9 mouse cellular contexts compared by ENCODE assay signal in the genomic region with DNA sequence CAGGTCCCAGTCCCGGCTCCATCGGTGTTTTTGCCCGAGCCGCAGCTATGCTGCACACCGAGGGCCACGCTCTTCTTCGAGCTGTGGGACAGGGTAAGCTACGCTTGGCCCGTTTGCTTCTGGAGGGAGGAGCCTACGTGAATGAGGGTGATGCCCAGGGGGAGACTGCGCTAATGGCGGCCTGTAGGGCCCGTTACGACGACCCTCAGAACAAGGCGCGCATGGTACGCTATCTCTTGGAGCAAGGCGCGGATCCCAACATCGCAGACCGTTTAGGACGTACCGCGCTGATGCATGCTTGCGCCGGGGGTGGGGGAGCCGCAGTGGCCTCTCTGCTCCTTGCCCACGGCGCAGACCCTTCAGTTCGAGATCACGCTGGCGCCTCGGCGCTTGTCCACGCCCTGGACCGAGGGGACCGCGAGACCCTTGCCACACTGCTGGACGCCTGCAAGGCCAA. TPM values are rescaled to one million over a fixed set of nuclear protein-coding genes. Genes with fewer than 3 reads are reported as not detected.
DNase-seq lines count a peak whose midpoint lies in the region; ATAC-seq and TF ChIP-seq lines count a peak whose summit lies in the region.
"Had no signal": no experiment of that assay in that cellular context is flagged by ENCODE, and none has a peak within 500 bp of the region (broad histone marks: within the 10 kb centered on the region; RNA-seq: fewer than 3 reads in every experiment).

No protein-coding gene starts in this region.

- under 1% methylated on average over 40 of the region's 40 CpGs for WGBS in embryonic facial prominence, embryonic 12.5 days
- WGBS in hindbrain, embryonic 14.5 days, result under 1% methylated on average over 35 of the region's 40 CpGs
- WGBS in midbrain, embryonic 10.5 days, result under 1% methylated on average over 40 of the region's 40 CpGs

- peak overlapping the region; percentile 63 for H3K9ac ChIP-seq in embryonic facial prominence, embryonic 12.5 days
- peak overlapping the region; percentile 76 for H3K9ac ChIP-seq in hindbrain, embryonic 14.5 days

- no peak for TF ChIP-seq CTCF in testis, adult 2 months (IDR thresholded peaks at IDR 0.05; ENCODE audit: control insufficient read depth, insufficient read depth, insufficient replicate concordance, low read depth, low read length)

- H3K36me3 ChIP-seq in embryonic facial prominence, embryonic 12.5 days, result no peaks in the 10 kb centered on the region
- H3K36me3 ChIP-seq in hindbrain, embryonic 14.5 days (replicated peaks; ENCODE audit: control insufficient read depth, insufficient read depth), result no peaks in the 10 kb centered on the region
- no peaks in the 10 kb centered on the region for H3K36me3 ChIP-seq in midbrain, embryonic 10.5 days
- H3K36me3 ChIP-seq in testis, adult 2 months (ENCODE audit: control insufficient read depth, insufficient read depth, low read length), result no peaks in the 10 kb centered on the region

- peak overlapping the region; percentile 96 for H3K4me2 ChIP-seq in embryonic facial prominence, embryonic 12.5 days (replicated peaks)
- H3K4me2 ChIP-seq in hindbrain, embryonic 14.5 days (replicated peaks), result peak overlapping the region; percentile 92

- peaks cover 17% of the 10 kb centered on the region for H3K27me3 ChIP-seq in embryonic facial prominence, embryonic 12.5 days
- H3K27me3 ChIP-seq in hindbrain, embryonic 14.5 days (ENCODE audit: control insufficient read depth, insufficient read depth, low read length), result no peaks in the 10 kb centered on the region
- peaks cover 51% of the 10 kb centered on the region for H3K27me3 ChIP-seq in midbrain, embryonic 10.5 days (ENCODE audit: low read depth, poor library complexity, severe bottlenecking)
- no peaks in the 10 kb centered on the region for H3K27me3 ChIP-seq in testis, adult 2 months (ENCODE audit: control insufficient read depth, insufficient read depth, low read length)

- peaks cover 48% of the 10 kb centered on the region for H3K4me1 ChIP-seq in embryonic facial prominence, embryonic 12.5 days
- H3K4me1 ChIP-seq in hindbrain, embryonic 14.5 days (replicated peaks; ENCODE audit: control insufficient read depth, insufficient read depth, low read length), result peaks cover 47% of the 10 kb centered on the region
- peaks cover 84% of the 10 kb centered on the region for H3K4me1 ChIP-seq in midbrain, embryonic 10.5 days
- H3K4me1 ChIP-seq in testis, adult 2 months (ENCODE audit: control insufficient read depth, insufficient read depth, low read length), result peaks cover 27% of the 10 kb centered on the region

- no peak for ATAC-seq in embryonic facial prominence, embryonic 12.5 days (ENCODE audit: insufficient number of reproducible peaks, insufficient read depth, low FRiP score, low TSS enrichment)
- no peak for ATAC-seq in hindbrain, embryonic 14.5 days (ENCODE audit: low FRiP score)

- no peak for TF ChIP-seq POLR2A in testis, adult 2 months (IDR thresholded peaks at IDR 0.05; ENCODE audit: control insufficient read depth, low read depth, low read length)

- no peaks in the 10 kb centered on the region for H3K9me3 ChIP-seq in embryonic facial prominence, embryonic 12.5 days
- H3K9me3 ChIP-seq in hindbrain, embryonic 14.5 days (ENCODE audit: control insufficient read depth, low read length), result no peaks in the 10 kb centered on the region
- no peaks in the 10 kb centered on the region for H3K9me3 ChIP-seq in midbrain, embryonic 10.5 days (replicated peaks)

- peak overlapping the region; percentile 64; the same call in 1 of the 2 replicates for H3K27ac ChIP-seq in embryonic facial prominence, embryonic 12.5 days
- H3K27ac ChIP-seq in hindbrain, embryonic 14.5 days, result peak overlapping the region; percentile 27
- peak overlapping the region; percentile 89 for H3K27ac ChIP-seq in midbrain, embryonic 10.5 days (replicated peaks)
- H3K27ac ChIP-seq in testis, adult 2 months (ENCODE audit: control insufficient read depth, insufficient read depth, low read depth, low read length), result no peak overlapping the region

- peak; percentile 56 to 57 for DNase-seq in layer of hippocampus, postnatal 10 days (ENCODE audit: low spot score in 2 of 2)
- DNase-seq in layer of hippocampus, adult 18-20 months (ENCODE audit: low spot score in 2 of 2), result no peak
- DNase-seq in adrenal gland, postnatal 36 days, result peak; percentile 40 to 57
- DNase-seq in hindbrain, embryonic 14.5 days (ENCODE audit: low spot score), result peak; percentile 49
- peak; percentile 69 for DNase-seq in midbrain, embryonic 10.5 days (ENCODE audit: low spot score)
- no peak for DNase-seq in spleen, adult 12 weeks (ENCODE audit: low spot score)

- peak overlapping the region; percentile 47 for H3K4me3 ChIP-seq in embryonic facial prominence, embryonic 12.5 days
- H3K4me3 ChIP-seq in hindbrain, embryonic 14.5 days (replicated peaks; ENCODE audit: low read length), result peak overlapping the region; percentile 49
- H3K4me3 ChIP-seq in midbrain, embryonic 10.5 days, result peak overlapping the region; percentile 66
- H3K4me3 ChIP-seq in testis, adult 2 months (ENCODE audit: control insufficient read depth, low read depth, low read length), result peak overlapping the region; percentile 61

RNA-seq across cellular contexts. Expression of gene Ankrd34a, which starts 1.0 kb away (rescaled TPM):
- 10 to 100 TPM; 41.3 to 45.5 TPM for total RNA-seq in layer of hippocampus, postnatal 10 days (2021)
- total RNA-seq in layer of hippocampus, adult 18-20 months (2021), result 10 to 100 TPM; 55.7 to 56.8 TPM
- total RNA-seq in adrenal gland, postnatal 36 days (2021), result 1 to 10 TPM in 1 of 2 experiments, under 1 TPM in 1; 0.95 to 1.0 TPM
- polyA plus RNA-seq in embryonic facial prominence, embryonic 12.5 days (2016; fragmentation: Nextera tagmentation; extraction: Ambion mirVana), result 2.1 and 2.3 TPM in 2 replicates
- polyA plus RNA-seq in hindbrain, embryonic 14.5 days (2014; fragmentation: Nextera tagmentation; extraction: Ambion mirVana), result 17.5 and 22.3 TPM in 2 replicates
- 1.0 and 1.7 TPM in 2 replicates for polyA plus RNA-seq in midbrain, embryonic 10.5 days (2016; fragmentation: Nextera tagmentation; extraction: Ambion mirVana)
- polyA plus RNA-seq in testis, adult 2 months (2012; rRNA removed), result 0.12 TPM in 1 of 2 replicates, not detected in the other
- total RNA-seq: neutrophil, adult 5-6 weeks had no signal

RNA-seq across cellular contexts. Expression of gene Polr3gl, which starts 3.5 kb away (rescaled TPM):
- 10 to 100 TPM; 27.5 to 28.6 TPM for total RNA-seq in layer of hippocampus, postnatal 10 days (2021)
- total RNA-seq in layer of hippocampus, adult 18-20 months (2021), result 10 to 100 TPM; 28.7 to 31.6 TPM
- 10 to 100 TPM; 29.4 to 33.3 TPM for total RNA-seq in adrenal gland, postnatal 36 days (2021)
- 49.8 and 52.1 TPM in 2 replicates for polyA plus RNA-seq in embryonic facial prominence, embryonic 12.5 days (2016; fragmentation: Nextera tagmentation; extraction: Ambion mirVana)
- polyA plus RNA-seq in hindbrain, embryonic 14.5 days (2014; fragmentation: Nextera tagmentation; extraction: Ambion mirVana), result 11.0 and 18.5 TPM in 2 replicates
- 25.2 and 31.8 TPM in 2 replicates for polyA plus RNA-seq in midbrain, embryonic 10.5 days (2016; fragmentation: Nextera tagmentation; extraction: Ambion mirVana)
- polyA plus RNA-seq in testis, adult 2 months (2012; rRNA removed), result 13.9 and 17.8 TPM in 2 replicates

RNA-seq across cellular contexts. Expression of gene Lix1l, which starts 3.5 kb away (rescaled TPM):
- 10 to 100 TPM; 40.8 to 44.5 TPM for total RNA-seq in layer of hippocampus, postnatal 10 days (2021)
- total RNA-seq in layer of hippocampus, adult 18-20 months (2021), result 10 to 100 TPM; 30.9 to 33.0 TPM
- 10 to 100 TPM; 29.3 to 52.1 TPM for total RNA-seq in adrenal gland, postnatal 36 days (2021)
- 6.8 and 8.1 TPM in 2 replicates for polyA plus RNA-seq in embryonic facial prominence, embryonic 12.5 days (2016; fragmentation: Nextera tagmentation; extraction: Ambion mirVana)
- 6.1 and 6.4 TPM in 2 replicates for polyA plus RNA-seq in hindbrain, embryonic 14.5 days (2014; fragmentation: Nextera tagmentation; extraction: Ambion mirVana)
- polyA plus RNA-seq in midbrain, embryonic 10.5 days (2016; fragmentation: Nextera tagmentation; extraction: Ambion mirVana), result 5.3 and 5.7 TPM in 2 replicates
- 6.2 and 8.1 TPM in 2 replicates for polyA plus RNA-seq in testis, adult 2 months (2012; rRNA removed)

RNA-seq across cellular contexts. Expression of gene Gm16253, which starts 20.7 kb away (rescaled TPM):
- total RNA-seq in layer of hippocampus, postnatal 10 days (2021), result not detected
- not detected for total RNA-seq in layer of hippocampus, adult 18-20 months (2021)
- total RNA-seq in adrenal gland, postnatal 36 days (2021), result not detected
- polyA plus RNA-seq in embryonic facial prominence, embryonic 12.5 days (2016; fragmentation: Nextera tagmentation; extraction: Ambion mirVana), result 2.1 and 2.4 TPM in 2 replicates
- 0.39 TPM in 1 of 2 replicates, not detected in the other for polyA plus RNA-seq in hindbrain, embryonic 14.5 days (2014; fragmentation: Nextera tagmentation; extraction: Ambion mirVana)
- 0.62 and 1.6 TPM in 2 replicates for polyA plus RNA-seq in midbrain, embryonic 10.5 days (2016; fragmentation: Nextera tagmentation; extraction: Ambion mirVana)
- not detected in 2 replicates for polyA plus RNA-seq in testis, adult 2 months (2012; rRNA removed)
- total RNA-seq: neutrophil, adult 5-6 weeks had no signal

RNA-seq across cellular contexts. Expression of gene Rbm8a, which starts 32.3 kb away (rescaled TPM):
- 10 to 100 TPM; 69.9 to 75.6 TPM for total RNA-seq in layer of hippocampus, postnatal 10 days (2021)
- 10 to 100 TPM; 48.7 to 52.2 TPM for total RNA-seq in layer of hippocampus, adult 18-20 months (2021)
- 10 to 100 TPM; 68.3 to 73.5 TPM for total RNA-seq in adrenal gland, postnatal 36 days (2021)
- polyA plus RNA-seq in embryonic facial prominence, embryonic 12.5 days (2016; fragmentation: Nextera tagmentation; extraction: Ambion mirVana), result 167 and 172 TPM in 2 replicates
- 101 and 104 TPM in 2 replicates for polyA plus RNA-seq in hindbrain, embryonic 14.5 days (2014; fragmentation: Nextera tagmentation; extraction: Ambion mirVana)
- 205 and 215 TPM in 2 replicates for polyA plus RNA-seq in midbrain, embryonic 10.5 days (2016; fragmentation: Nextera tagmentation; extraction: Ambion mirVana)
- polyA plus RNA-seq in testis, adult 2 months (2012; rRNA removed), result 8.0 and 8.7 TPM in 2 replicates

Comparison
In these comparisons a context has a peak if more than half of its experiments do, and no peak if none do; other contexts are left out.
1. DNase-seq: peak in layer of hippocampus, postnatal 10 days (2 of 2), adrenal gland, postnatal 36 days (2 of 2), hindbrain, embryonic 14.5 days (single experiment) and midbrain, embryonic 10.5 days (single experiment); none in layer of hippocampus, adult 18-20 months (0 of 2) and spleen, adult 12 weeks (single experiment).
2. Peak in every context shown above with its lines, with median percentiles within 50 percentile points of each other: H3K4me3 ChIP-seq.